Mouse (Mus musculus) myocyte (in vitro differentiated cells): Measurements from ENCODE around the gene Dcun1d2.

Experiments
- CEBPB ChIP-seq: IDR thresholded peaks from 2 replicates; pipeline ENCODE4 v1.6.1; 2011; ENCODE audit warnings: mild to moderate bottlenecking, moderate library complexity; ENCODE audit not compliant: poor library complexity, insufficient read depth, severe bottlenecking
- MAX ChIP-seq: IDR thresholded peaks from one replicate; pipeline ENCODE4 v1.6.1; 2011; ENCODE audit warnings: low read depth, mild to moderate bottlenecking, control low read depth
- MYOD1 ChIP-seq, 3 experiments: IDR thresholded peaks; one replicate each; pipeline ENCODE4 v1.6.1; 2011; ENCODE audit warnings: control low read depth in 2 of 3, low read depth in 2 of 3, mild to moderate bottlenecking in 2 of 3, moderate library complexity in 1 of 3; ENCODE audit not compliant: insufficient read length in 2 of 3, control insufficient read depth in 1 of 3
- POLR2A ChIP-seq: IDR thresholded peaks from one replicate; pipeline ENCODE4 v1.6.1; 2011; ENCODE audit warnings: low read depth, mild to moderate bottlenecking, control low read depth, moderate library complexity; ENCODE audit not compliant: insufficient read length
- POLR2AphosphoS2 ChIP-seq: IDR thresholded peaks from one replicate; pipeline ENCODE4 v1.6.1; 2011; ENCODE audit warnings: low read depth, control low read depth; ENCODE audit not compliant: insufficient read length

DNA sequence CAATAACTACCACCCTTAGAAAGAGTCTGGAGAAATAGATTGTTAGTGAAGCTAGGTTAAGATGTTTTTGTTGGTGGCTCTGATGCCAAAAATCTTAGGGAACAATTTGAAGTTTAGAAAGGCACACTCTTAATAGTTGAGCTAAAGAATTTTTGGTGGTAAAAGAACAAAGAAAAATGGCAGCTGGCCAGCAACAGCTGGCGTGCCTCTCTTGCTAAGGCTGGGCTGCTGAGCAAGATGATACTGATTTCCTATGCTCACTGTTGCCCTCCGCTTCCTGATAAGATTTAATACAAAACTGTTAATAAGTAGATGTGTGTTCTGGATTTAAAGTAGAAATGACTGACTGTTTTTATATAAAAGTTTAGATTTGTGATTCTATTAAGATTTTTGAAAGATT lies 20.4 kb downstream of the Dcun1d2 start:
- TF ChIP-seq MAX = no peak
- TF ChIP-seq POLR2A = no peak
- TF ChIP-seq MYOD1 (IDR thresholded peaks at IDR 0.05; ENCODE audit: control insufficient read depth in 1 of 3, insufficient read length in 2 of 3, low read depth in 2 of 3) = no peak
- no peak for TF ChIP-seq POLR2AphosphoS2
- TF ChIP-seq CEBPB = no peak
